Mouse (Mus musculus) retina, postnatal 1 day (tissue): ENCODE measurements around the gene Zfp319.
A peak's percentile ranks its signal among the peaks of the same experiment; 100 is the strongest.
"Not testable (repeated sequence)": the region's sequence is repeated elsewhere in the genome, so short reads cannot be mapped to it uniquely, and the experiment has no call there.

ENCODE experiments used
- DNase-seq: peaks from one replicate; pipeline ENCODE4 v3.0.0-alpha.2; 2012

The Zfp319 gene

DNA sequence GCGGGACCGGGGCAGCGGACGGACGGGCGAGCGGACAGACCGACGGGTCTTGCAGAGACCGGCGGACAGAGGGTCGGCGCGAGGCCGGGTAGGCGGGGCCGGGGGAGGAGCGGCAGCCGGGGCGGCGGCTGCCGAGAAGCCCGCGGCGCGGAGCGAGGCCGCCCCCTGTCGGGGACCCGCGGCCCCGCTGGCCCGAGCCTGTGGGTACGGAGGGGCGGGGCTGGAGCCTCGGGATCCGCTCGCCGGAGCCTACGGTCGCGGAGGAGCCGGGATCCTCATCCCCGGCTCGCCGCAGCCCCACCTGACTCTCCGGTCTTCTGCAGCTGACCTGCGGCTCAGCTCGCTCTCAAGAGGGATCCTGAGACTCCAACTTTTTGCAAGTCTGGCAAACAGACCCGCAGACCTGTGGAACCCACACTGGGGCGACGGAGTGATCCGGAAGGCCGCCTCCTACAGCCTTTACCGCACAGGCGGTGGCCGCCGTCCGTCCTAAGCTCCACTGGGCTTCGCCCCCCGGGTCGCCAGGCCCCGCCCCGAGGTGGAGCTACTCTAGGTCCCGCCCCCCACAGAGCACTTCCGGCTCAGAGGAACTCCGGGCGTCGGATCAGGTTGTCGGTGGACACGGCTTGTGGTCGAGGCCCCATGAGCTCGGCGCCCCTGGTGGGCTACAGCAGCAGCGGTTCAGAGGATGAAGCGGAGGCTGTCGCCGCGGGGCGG lies at the start of gene Zfp319, which contains the start of gene Usb1:
Gene Zfp319 (minus strand): TSS at position 231 of the 717 bp plus-strand sequence.
Gene Usb1 (plus strand): TSS at position 565 of the 717 bp plus-strand sequence.
- DNase-seq: peak; percentile 97

DNA sequence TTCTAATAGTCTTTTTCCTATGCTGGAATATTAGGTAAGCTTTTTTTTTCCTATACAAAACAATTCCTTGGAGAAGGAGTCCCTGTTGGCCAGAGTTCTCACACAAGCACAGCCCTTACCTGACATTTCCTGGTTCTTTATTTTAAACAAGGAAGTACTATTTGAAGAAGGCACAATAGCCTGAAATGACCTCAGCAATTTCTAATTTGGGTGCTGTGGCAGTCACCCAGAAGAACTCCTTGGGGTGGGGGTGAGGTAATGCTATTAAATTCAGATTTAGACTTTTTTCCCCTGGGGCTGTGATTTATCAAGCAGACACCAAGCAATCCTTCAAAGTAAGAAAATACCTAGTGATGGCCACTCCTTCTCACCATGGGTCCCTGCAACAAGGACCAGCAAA lies 49.2 kb upstream of the Zfp319 start:
- no peak for DNase-seq

DNA sequence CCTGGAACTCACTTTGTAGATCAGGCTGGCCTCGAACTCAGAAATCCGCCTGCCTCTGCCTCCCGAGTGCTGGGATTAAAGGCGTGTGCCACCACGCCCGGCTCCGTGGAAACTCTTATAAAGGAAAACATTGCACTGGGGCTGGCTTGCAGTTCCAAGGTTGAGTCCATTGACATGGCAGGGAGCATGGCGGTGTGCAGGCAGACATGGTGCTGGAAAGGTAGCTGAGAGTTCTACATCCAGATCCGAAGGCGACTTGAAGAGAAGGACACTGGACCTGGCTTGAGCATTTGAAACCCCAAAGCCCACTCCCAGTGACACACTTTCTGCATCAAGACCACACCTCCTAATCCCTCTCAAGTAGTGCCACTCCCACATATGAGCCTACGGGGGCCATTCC lies 47.2 kb upstream of the Zfp319 start:
- DNase-seq: not testable (repeated sequence)

DNA sequence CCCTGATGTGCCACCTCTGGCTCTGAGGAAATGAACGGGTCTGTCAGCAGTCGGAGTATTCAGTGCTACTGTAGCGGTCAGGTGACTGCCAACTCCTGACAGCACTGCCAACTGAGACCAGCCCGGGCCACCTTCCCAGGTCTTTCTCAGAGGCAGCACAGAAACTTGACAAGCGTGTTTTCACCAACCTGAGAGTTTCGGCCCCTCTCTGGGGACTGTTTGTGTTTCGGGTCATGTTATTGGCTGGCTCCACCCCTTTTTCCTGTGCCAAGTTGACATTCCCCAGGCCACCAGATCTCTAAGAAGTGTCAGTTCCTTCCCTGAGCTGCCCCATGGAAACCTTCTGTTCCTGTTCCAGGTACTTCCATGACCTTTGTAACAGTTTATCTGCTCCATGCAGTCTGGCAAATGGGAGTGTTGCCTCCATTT lies 46.1 kb upstream of the Zfp319 start:
- no peak for DNase-seq

DNA sequence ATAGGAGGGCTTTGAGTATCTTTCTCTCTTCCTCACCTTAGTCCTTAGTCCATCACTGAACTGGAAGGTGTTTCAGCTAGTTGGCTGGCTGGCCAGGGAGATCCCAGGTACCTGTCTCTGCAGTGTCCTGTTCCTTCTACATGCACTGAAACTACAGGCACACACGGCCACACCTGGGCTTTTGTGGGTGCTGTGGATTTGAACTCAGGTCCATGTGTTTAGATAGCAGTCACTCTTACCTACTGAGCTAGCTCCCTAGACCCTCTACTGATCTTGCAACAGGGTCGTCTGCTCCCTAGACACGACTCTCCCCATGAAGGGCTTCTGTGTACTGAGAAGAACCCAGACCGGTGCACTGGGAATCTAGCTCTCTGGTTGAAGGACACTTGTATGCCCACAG lies 45.4 kb upstream of the Zfp319 start:
- DNase-seq: no peak

DNA sequence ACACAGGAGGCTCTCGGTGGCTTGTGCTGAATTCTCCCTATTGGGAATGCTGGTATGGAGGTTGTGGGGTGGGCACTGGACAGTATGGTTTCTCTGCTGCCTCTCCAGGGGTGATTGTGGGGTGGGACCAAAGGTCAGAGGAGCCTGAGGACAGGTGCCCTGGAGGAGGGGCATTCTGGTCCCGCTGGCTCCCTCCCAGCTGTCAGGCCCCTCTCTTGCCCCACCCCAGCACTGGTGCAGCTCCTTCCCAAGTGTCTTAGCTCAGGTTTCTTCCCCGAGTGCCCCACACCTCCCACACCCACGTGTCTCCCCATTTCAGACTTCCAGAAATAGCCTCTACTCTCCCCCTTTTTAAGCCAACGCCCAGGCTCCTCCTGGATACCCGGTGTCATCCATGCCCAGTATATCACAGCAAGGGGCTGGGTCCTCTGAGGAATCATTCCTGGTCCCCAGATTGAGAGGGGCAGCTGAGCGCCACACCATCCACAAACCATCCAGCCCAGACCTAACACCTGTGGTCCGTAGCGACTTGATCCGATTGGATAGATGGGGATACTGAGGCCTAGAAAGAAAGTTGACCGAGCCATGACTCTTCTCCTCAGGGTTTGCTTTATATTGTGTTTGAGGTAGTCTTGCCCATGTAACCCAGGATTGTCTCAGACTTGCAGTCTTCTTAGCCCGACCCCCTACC lies 44.7 kb upstream of the Zfp319 start:
- DNase-seq: no peak

DNA sequence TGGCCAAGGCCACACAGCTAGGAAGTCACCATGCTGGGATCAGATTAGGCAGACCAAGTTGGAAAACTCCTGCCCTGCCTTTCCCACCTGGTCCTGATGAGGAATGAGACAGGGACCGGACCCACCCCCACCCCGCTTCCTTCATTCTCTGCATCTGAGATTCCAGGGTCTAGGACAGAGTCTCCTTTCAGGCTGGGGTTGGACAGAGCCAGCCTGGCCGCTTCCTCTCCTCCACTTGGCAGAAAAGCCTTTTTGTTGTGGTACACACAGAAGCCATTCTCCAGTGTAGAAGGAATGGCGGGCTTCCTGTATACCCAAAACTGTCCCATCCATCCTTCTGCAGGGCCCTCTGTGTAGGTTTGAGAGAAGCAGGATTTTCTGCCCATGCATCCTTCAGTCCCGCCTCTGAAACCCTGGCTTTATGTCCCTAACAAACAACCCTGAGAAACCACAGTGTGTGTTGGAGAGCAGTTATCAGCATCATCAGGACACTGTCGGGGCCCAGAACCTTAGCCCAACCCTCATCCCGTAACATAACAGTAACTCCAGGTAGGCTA lies 43.7 kb upstream of the Zfp319 start:
- DNase-seq: no peak

DNA sequence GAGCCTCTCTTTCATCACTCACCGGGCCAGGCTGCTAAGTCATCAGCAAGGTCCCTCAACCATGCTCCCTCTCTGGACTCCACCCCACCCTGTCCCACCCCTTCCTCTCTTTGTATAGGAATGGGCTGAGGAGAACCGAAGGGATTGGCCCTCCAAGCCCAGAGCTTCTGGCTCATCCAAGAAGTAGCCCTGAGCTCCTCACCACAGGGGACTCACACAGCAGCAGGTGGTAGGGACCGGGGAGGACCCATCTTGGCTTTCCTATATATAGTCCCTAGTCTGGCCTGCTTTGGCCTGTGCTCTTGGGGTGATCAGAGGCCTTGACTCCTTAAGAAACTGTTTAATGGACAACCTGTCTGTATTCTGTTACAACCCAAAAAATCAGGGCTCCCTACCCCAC lies 42.7 kb upstream of the Zfp319 start:
- no peak for DNase-seq

DNA sequence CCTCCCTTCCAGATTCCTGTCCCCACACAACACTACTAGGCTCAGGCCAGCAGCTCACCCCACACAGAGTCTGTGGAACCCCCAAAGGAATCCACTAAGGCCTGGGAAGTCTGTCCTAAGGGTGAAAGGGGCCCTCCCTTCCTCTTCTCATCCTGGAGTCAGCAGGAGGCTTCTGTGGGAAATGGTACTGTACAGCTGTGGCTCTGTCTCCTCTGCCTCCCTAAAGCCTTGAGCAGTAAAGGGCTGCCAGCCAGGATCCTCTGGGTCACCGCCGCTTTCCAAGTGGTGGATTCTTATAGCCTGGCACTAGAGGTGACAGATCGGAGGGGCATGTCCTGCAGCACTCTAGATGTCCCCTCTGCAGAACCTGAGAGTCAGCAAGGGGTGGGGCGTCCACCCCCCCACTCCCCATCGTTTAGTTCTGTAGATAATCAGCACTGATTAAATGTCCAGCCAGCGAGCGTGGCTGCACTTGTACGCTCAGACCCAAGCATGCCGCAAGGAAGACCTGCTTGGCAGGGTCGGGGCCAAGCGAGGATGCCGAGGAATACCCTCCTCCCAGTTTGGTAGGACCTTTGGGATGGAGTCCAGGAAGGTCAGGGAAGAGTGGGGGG lies 41.7 kb upstream of the Zfp319 start:
- DNase-seq: no peak

DNA sequence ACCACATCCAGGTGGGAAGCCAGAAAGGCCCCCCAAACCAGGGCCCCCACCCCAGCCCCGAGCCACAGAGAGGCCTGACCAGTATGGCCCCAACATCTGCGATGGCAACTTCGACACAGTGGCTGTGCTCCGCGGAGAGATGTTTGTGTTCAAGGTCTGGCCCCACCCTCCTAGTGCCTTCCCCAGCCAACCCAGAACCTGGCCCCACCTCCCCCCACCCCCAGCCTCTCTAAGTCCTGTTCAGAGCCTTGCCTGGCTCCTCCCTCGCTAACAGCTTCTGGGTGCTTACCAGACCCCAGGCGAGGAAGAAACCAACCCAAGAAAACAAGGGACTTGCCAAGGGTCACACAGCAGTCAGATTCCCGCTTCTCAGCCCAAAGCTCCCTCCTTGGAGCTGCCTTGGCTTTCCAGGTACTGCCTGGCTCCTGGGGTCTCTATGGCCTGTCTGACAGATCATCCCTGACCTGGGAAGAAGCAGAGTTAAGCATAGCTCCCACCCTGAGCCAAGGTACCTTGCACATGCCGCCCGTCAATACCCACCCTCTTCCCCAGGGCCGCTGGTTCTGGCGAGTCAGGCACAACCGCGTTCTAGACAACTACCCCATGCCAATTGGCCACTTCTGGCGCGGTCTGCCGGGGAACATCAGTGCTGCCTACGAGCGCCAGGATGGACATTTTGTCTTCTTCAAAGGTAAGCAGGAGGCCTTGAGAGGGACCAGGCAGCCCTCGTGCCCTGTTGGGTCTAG lies 38.0 kb upstream of the Zfp319 start:
- DNase-seq: no peak

DNA sequence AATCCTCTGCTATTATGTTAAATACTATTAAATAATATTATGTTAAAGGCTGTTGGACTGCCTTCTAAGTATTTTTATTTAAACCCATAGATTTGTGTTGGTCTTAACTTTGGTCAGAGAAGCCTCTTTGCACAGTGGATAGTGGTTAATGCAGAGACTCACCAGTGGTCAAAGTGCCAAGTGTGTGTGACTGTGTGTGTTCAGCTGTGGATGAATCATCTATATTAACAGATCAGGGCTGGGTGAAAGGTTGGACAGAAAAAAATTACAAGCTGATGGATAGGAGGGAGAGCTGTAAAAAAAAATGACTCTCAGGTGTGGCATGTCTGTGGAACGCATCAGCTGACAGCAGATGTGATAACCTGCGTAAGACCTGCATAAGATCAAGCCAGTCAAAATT lies 32.1 kb upstream of the Zfp319 start:
- no peak for DNase-seq

DNA sequence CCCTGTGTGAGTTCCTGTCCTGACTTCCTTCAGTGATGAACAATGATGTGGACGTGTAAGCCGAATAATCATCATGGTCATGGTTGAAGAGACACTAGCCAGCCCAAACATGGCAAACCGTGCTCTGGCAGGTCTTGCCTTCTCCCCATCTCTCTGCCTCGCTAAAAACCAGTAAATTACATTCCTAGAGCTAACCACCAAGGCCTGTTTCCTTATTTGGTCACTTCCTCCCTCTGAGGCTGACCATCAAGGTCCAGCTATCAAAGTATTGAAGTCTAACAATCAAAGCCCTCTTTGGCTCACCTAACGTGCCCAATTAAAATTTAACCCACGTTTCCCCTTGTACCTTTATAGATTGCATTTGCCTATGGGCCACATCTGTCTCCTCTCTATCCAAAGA lies 30.5 kb upstream of the Zfp319 start:
- DNase-seq: no peak

DNA sequence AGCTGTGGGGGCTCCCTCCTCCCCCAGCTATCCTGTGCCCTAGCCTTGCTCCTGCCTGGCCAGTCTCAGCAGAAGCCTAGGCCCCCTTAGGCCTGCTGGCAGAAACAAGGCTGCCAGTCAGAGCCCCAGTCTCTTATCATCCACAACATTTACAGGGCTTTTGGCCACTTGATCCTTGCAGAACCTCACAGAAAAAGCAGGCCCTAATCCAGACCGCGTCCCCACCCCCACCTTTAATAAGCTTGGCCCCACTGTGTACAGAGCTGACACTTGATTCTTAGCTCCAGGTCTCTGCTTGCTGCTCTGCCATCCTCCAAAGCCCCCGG lies 29.2 kb upstream of the Zfp319 start:
- DNase-seq: no peak

DNA sequence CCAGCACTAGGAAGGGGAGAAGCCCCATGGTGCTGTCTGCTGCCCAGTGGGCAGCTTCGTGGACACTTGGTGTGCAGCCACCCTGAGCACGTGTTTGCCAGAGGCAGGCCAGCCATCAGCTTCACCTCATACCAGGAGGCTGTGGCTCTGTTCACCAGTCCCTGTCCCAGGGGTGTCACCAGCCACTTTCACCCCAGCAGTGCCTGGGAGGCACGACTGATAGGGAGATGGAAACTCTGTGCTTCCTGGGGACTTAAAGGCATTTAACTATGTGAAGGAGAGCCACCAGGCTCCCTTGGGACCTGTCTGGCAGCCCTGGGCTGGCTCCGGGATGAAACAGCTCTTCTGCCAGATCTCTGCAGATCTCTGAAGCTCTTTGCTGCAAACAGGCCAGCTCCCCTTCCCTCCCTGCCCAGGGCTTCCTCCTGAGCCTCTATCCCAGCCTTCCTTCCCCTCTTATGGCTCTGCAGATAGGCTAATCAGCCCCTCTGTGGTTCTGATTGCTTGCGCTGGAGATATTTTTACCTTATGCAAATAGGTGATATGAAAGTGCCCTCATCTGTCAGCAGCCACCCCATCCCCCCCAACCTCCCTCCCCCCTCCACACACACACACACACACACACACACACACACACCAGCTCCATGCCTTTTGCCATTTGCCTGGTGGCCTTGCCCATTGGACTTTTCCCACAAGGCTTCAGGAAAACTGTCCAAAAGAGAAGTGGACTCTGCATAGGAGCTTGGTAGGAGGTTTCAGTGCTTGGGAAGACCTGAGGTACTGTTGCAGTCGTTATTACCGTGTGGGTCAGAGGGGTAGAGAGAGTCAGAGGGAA lies 28.6 kb upstream of the Zfp319 start:
- no peak for DNase-seq

DNA sequence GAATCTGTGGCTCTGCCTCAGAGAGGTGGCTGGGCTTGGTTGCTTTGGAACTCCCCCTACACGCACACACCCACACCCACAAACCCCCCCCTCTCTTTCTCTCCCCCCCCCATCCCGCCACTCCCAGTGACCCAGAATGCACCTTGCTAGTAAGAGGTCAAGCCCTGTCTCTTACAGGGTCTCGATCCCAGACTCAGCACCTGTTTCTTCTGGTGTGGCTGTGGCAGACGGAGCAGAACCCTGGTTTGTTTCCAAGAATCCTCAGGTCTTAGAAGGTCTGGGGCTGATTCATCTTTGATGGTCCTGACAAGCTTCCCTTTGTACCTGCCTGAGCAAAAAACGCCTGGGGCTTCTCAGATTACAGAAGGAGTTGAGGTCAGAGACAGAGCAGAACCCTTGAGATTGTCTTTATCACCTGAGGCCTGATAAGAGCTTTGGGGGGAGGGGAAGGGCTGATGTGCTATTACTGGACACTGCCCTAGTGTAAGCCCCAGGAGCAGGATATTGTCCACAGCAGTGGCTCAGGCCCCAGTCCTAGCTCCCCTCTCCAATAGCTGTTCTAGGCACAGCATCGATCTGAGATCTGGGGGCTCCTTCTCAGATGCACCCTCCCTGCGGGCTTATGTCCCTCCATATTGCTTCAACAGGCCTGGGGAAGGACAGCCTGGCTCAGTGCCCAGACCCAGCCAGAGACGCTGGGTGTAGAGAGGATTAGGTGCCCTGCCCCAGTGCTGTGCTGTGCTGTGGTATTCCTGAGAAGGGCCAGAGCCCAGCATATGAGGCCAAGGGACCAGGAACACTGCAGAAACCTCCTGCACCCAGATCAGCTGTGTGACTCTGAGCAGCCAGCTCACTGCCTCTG lies 27.0 kb upstream of the Zfp319 start:
- DNase-seq: peak; percentile 34

DNA sequence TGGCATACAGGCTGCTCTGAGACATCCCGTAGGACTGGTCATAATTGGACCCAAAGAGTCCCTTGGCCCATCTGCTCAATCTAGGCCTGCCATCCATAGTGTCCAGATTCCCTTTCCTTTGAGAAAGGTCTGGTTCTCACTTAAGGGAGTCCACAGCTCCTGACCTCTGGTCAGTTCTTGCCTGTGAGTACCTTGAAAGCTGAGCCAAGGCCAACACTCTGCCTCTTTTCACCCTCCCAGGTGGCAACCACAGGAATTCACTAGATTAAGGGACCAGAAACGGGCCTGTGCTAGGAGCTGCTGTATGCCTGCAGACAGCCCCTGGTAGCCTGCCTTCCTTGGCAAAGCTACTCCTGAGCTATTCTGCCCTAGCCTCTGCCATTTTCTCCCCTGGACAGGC lies 22.9 kb upstream of the Zfp319 start:
- DNase-seq: no peak

DNA sequence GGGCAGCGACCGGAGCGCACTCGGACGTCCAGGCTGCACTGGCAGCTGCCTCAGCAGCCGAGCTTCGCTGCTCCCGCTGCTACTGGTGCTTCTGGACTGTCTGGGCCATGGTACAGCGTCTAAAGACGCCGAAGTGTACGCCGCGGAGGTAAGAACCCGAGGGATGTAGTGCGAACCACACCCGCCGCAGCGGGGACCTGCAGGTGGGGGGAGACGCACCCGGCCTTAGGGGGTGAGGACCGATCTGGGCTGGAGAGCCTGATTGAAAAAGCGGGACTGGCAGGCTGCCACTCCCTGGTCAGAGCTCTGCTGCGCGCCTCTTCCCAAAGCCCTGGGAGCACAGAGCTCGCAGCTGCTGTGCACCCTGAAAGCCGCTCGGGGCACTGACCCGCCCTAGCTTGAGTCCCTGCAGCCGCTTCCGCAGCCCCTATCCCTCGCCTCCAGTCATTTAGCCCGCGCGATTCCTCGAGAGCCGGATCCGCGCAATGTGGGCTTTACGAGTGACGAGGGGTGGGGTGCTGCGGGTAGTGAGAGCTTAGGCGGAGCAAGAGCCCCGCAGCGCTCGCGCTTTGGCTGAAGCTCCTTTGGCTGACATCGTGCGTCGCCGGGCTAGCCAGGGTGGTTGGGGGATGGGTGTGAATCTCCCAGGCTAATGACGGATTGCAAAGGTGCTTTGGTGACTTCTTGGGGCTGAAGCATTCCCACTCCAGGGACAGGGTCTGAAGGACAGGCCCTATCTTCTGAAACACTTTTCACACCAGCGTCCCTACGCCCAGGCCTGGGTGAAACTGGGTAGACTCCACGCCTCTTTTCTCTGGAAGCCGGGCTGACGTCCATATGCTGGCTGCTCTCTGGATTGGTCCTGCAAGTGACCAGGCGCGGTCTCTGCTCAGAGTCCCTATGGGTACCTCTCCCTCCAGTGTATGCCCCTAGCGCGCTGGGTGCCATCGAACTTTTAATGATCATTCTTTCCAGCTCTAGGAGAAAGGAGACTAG lies 21.4 kb upstream of the Zfp319 start:
- peak; percentile 85 for DNase-seq

DNA sequence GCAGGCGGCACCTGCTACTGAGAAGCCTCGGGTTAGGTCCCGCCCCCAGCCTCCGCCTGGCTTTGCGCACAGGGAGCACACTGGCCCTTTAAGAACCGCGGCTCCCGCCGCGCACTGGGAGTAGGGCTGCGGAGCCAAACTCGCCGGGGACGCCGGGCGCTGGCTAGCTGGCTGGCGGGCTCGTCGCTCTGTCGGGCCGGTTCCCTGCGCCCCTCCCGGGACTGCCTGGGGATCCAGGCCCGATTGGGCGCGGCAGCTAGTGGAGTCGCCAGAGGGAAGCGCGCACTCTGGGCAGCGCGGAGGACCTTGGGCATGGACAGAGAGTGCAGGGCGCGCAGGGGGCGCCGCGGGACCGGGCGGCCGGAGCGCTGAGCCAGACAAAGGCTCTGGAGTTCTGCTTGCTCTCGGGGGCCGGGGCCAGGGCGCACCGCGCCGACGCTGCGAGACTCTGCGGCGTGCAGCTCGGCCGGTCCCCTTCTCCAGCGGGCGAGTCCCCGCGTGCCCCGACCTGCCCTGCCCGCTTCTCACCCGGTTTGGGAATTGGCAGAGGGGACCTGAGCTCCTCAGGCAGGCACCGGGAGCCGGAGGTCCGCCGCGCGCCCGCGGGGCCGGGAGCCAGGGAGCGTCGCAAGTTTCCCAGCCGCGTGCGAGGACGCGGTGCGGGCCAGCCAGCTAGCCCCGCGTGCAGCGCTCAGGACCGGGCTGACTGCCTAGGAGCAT lies 20.6 kb upstream of the Zfp319 start, which contains the start of gene Mmp15:
Gene Mmp15 (plus strand): TSS at position 118 of the 720 bp plus-strand sequence.
- DNase-seq: peak; percentile 87

DNA sequence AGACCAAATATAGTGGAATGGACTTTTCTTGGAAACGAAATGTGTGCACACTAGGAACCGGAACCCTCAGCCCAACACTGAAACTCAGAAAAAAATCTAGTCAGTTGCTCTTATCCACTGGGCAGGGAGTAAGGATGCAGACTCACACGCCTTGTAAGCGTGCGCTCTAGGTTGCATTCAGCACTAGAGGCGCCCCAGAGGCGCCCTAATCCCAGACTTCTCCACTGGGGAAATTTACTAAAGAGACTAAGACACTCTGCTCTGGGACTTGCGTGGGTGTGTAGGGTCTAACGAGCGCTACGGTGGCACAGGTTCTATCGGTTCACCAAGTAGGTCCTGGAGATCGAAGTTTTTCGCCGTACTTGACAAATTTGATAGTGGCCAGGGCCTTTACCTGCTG lies 19.7 kb upstream of the Zfp319 start:
- DNase-seq: peak; percentile 70
